Mouse (Mus musculus): ENCODE measurements at regions not wholly inside any gene's neighbourhood (a gene's known extent, or its start where the extent isn't known, plus 50 kb on each side); places are given as distances from the start of the nearest gene placed in this dataset.
"Not testable (repeated sequence)": the region's sequence is repeated elsewhere in the genome, so short reads cannot be mapped to it uniquely, and the experiment has no call there.

DNA sequence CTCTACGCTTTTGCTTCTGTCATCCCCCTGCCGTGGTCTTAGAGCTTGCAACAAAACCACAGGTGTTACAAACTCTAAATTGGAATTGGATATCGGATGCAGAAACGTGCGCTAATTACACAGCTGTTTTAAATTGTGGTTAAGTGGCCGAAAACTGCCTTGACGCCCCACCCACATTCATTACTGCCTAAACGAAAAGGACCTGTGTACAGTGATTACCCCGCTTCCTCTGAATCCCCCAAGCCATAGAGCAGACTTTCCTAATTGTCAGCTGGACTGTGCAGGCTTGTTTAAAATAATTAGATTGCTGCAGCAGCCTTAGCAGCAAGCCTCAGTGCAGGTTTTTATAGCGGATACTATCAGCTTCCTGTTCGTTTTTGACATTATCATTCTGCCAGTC is 94.7 kb downstream of the Cxxc4 start:
- DNase-seq (ENCODE audit: low spot score) = no peak

GRCm38 (mm10) chr3:134331499-134332153 is 95.3 kb downstream of the Cxxc4 start:
- no peak for DNase-seq (ENCODE audit: low spot score)

GRCm38 (mm10) chr3:134339093-134339695 is 102.9 kb downstream of the Cxxc4 start:
- DNase-seq (ENCODE audit: low spot score) = not testable (repeated sequence)

GRCm38 (mm10) chr3:134365948-134366347 is 129.7 kb downstream of the Cxxc4 start:
- DNase-seq (ENCODE audit: low spot score) = no peak

GRCm38 (mm10) chr3:134366761-134367160 is 130.5 kb downstream of the Cxxc4 start:
- DNase-seq (ENCODE audit: low spot score) = no peak

DNA sequence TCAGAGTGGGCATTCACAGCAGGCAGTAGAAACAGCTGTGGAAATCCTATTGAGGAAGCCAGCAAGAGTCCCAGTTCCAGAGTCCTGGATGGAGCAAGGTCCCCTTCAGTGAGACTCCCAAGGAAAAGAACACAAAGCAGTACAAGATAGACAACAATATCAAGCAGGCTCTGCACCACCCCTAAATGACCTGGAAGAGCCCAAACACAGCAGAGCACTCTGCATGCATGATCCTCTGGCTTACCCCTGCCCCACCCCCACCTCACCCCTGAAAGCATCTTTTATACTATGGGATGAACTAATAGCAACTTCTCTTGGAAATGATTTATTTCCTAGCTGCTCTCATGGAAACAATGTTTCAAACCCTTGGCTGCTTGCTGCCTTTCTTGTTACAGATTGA is 132.3 kb downstream of the Cxxc4 start:
- DNase-seq (ENCODE audit: low spot score) = no peak

DNA sequence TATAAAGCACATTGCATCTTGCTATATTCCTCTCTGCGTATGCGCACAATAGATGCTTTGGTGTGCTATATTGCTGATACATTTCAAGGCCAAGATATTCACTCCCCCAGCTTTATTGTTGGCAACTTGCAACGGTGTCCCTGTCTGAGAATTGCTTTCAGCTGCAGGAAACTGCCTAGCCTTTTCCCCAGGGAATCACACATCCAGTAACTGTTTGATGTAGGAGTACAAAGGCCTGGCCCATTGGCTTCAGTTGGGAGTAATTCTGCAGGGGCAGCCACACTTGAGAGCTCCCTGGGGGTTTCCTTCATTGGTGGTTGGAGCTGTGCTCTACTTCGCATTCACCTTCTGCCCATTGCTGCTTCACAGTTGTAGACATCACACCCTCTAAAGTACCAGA is 132.8 kb downstream of the Cxxc4 start:
- DNase-seq (ENCODE audit: low spot score) = no peak

GRCm38 (mm10) chr3:134379549-134379948 is 143.3 kb downstream of the Cxxc4 start:
- no peak for DNase-seq (ENCODE audit: low spot score)

DNA sequence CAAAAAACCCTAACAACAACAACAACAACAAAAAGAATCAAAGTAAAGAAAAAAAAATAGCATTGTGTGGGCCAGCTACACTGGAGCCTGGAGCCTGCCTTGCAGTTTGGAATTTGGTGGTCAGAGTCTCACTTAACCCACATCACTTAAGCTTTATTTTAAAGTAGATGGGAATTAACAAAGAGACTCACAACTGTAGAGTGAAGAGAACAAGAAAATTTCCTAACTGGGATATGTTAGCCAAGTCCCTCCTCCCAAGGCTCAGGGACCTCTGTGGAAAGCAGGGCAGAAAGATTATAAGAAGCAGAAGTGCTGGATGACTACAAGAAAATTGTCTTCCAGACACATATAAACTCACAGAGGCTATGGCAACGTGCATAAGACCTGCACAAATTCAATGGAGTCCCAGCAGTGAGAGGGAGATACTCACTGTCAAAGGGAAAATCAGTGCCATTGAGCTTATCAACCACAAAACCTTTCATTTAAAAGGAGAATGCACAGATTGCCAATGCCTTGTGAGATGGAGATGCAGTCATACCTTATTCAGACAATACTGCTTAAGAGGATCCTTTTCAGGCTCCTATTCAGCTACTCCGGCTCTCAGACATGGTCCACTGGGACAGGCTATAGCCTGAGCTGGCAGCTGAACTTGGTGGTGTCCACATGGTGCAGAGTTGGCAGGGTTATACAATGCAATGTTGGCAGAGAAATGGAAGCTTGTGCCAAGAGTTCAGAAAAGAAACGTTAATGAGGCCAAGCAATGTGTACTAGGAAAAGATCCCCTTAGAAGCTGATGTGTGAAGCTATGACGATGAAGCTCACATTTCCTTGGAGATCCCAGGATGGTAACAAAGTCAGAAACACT is 154.4 kb downstream of the Cxxc4 start:
- no peak for DNase-seq (ENCODE audit: low spot score)

DNA sequence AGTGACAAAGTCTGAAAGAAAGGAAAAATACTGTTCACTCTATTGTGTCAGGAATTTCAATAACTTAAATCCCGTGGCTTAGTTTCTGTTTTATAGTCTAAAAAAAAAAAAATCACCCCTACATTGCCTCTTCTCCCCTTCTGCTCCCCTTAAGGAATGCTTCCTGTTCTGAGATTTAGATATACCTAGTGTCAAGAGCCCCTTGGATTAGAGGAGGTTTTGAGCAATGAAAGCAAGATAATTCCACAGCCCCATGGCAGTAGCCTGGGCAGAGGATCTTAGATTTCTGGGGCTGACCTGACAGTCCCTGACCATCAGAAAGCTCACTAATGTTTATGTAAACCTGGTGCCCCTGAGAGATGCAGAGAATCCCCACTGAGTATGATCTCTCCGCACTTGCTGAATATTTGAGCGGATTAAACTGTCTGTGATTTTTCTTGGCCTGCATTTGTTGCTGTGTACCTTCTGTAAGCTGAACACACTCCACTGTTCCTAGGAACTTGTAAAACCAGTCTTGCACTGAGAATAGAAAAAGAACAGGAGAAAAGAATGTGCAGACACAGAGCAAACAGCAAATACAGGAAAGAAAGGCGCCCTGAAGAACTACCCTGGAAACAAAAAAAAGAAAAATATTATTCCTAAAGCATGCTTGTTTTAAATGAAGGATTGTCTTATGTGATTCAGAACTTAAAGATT is 164.3 kb downstream of the Cxxc4 start:
- no peak for DNase-seq (ENCODE audit: low spot score)

GRCm38 (mm10) chr3:134415606-134416328 is 179.5 kb downstream of the Cxxc4 start:
- no peak for DNase-seq (ENCODE audit: low spot score)

GRCm38 (mm10) chr3:134427633-134428032 is 191.3 kb downstream of the Cxxc4 start:
- DNase-seq (ENCODE audit: low spot score) = no peak

GRCm38 (mm10) chr3:134466611-134467010 is 230.3 kb downstream of the Cxxc4 start:
- no peak for DNase-seq (ENCODE audit: low spot score)

GRCm38 (mm10) chr3:134487280-134487679 is 251.0 kb downstream of the Cxxc4 start:
- no peak for DNase-seq (ENCODE audit: low spot score)

DNA sequence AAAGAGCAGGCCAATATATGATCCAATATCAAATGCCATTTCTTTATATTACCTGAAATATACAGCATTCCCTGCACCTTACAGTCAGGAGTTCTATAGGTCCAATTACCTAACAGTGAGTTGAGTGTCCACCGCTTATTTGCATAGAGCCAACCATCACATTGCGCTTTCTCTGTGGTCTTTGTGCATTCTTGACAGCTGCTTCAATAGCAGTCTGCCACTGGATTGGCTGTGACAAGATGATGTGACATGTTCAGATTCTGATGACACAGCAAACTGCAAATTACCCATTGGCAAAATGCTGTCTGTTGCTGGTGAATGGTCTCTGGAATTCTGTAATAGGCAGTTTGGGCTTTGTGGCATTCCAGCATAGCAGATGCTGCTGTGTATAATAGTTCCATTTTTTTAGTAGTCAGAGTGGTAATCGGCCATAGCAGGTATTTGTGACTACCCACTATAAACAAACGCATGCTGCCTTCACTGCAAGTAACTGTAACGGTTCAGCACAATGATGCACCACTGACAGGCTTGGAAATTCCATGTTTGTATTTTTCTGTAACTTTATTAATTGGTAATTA is 253.8 kb downstream of the Cxxc4 start:
- DNase-seq (ENCODE audit: low spot score) = no peak

DNA sequence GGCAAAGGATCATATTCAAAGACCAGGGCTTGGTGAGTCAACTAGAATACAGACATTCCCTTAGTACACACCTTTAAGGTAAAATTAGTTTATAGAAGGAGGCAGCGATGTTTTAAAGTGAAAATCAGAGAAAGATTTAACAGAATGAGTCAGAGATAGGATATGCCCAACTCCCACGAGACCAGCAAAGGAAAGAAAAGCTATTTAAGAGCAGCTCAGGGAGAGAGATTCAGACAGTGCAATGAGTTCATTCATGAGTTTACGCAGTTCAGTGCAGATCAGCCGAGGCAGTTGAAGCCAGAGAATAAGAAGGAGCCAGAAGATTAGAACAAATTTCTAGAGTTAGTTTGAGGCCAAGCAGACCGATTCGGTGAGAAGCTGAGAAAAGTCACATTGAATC is 273.4 kb downstream of the Cxxc4 start:
- no peak for DNase-seq (ENCODE audit: low spot score)

GRCm38 (mm10) chr3:134525795-134526194 is 289.5 kb downstream of the Cxxc4 start:
- DNase-seq (ENCODE audit: low spot score) = no peak

GRCm38 (mm10) chr3:134560144-134560543 is 268.7 kb upstream of the Tacr3 start:
- DNase-seq (ENCODE audit: low spot score) = no peak

GRCm38 (mm10) chr3:134578759-134579158 is 250.0 kb upstream of the Tacr3 start:
- no peak for DNase-seq (ENCODE audit: low spot score)

DNA sequence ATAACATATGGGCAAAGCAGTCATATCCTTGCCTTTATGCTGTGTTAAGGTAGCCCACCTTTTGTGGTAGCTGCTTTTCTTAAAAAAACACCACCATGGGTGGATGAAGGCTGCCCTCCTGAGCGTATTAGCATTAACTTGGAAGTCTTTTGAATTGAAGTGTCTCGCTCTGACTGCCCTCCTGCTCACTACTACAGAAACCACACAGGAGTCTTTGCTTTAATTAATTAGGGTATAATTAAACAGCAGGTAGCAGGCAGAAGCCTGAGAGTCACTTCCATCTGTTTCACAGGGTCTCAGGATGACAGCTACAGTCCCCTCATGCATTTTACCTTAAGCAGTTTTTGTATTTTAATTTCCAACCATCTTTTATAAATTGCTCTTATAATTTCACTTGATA is 240.2 kb upstream of the Tacr3 start:
- DNase-seq (ENCODE audit: low spot score) = no peak

DNA sequence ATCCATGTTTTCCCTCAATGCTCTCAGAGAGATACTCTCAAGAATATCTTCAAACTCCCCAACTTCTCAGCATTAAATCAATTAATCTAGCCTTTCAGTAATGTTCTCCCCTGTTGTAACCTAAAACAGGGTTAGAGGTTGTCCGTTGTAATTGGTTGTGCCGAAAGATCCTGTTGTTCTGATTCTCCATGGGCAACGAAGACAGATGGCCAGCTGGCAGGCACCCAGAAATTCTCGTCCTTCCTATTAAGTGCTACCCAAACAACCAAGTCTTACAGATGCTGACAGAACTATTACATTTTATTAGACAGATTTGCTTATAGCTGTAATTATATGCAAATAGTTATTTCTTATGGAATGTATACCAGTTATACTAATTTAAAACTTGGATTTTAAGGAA is 225.9 kb upstream of the Tacr3 start:
- no peak for DNase-seq (ENCODE audit: low spot score)

Measured in ovary, postnatal 36 days (tissue).